Mouse (Mus musculus) gastrocnemius, postnatal 4 days (tissue): ENCODE results near the gene Gmppa. TPM values are rescaled to one million over a fixed set of nuclear protein-coding genes. Genes with fewer than 3 reads are reported as not detected.

Source experiments
- DNase-seq, 2 experiments: peaks; one replicate each; pipeline ENCODE4 v3.0.0; 2021 to 2022; ENCODE audit warnings: low spot score in 2 of 2, mixed read lengths in 2 of 2
- total RNA-seq, 2 experiments: library from RNA; stranded (reverse); gene quantifications; 2 replicates each; pipeline ENCODE4 v1.2.3; 2021

Gene Gmppa
- total RNA-seq, 2 experiments from 2014 or later = 43.5 to 49.3 TPM

DNA sequence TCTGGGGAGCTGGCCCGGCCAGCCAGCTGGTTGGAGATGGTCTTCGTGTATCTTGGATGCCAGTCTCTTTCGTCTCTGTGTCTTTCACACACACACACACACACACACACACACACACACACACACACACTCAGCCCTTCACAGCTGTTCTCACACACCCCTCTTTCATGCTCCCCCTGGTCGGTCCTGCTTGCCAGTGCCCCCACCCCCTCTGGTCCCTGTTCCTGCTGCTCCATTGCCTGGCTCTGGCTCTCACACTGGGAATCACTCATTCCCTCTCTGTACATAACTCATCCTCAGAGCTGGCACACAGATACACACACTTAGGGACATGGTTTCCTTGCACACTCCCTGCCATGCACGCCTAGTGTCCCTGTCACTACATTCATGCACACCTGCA is 16.2 kb downstream of the Gmppa start:
- DNase-seq = no peak

DNA sequence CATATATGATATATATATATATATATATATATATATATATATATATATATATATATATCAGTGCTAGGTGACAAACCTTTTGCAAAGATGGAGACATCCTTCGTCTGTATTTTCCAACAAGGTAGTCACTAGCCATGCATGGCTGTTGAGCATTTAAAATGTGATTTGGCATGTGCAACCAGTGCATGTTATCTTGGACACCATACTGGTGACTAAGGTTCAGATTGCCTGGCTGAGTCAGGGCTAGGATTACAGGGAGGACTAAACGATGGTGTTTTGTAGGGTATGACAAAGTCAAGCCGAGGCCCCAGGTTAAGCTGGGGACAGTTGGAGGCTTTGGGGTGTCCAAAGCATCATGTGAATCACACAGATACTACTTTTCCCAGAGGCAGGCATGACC is 19.7 kb downstream of the Gmppa start:
- DNase-seq = no peak

- no peak for DNase-seq
These were observed 20.2 kb downstream of the Gmppa start for GRCm38 (mm10) chr1:75455948-75456347.

DNA sequence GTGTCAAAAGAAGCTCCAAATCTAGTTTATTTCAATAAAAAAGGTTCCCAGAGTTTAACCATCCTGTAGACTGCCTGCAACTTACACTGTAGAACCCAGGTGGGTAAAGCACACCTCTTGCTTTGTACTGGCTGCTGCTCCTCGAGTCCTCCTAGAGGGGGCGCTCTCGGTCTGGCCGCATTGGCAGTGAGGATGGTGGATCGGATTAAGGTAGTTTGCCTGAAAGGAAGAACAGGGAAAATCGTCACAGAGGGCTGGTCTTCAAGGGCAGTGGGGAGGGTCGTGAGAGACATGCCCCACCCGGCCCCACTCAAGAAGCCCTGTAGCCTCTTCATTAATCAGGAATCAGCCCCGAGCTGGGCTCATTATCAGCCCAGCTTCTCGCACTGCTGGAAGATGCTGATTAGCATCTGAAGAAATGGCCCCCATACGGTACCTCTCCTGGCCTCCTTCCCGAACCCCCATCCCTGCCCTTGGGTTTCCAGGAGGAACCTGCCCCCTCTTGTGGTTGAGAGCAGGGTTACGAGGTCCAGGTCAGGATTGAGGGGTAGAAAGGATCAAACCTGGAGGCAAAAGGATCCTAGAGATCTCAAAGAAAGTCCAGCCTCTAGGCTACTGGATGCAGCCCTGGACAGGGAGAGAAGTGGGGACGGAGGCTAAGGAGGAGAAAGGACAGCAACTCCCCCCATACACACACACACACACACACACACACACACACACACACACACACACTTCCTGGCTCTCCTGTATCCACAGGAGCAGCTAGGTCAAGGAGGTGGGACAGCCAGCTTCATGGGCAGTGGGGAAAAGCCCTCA is 21.2 kb downstream of the Gmppa start:
- DNase-seq = no peak

DNA sequence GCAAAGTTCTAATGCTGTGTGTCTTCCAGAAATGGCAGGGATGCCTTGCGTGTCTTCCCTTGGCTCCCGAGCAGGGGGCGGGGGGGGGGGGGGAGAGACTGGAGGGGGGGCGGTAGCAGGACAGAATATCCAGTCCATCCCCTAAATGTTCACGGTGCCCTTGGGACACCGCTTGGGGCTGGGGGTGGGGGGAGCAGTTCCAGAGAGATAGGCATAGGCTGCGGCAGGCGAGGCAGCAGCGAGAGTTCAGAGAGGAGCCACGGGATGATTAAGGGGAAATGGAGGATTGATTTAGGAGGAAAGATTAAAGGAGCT is 21.9 kb downstream of the Gmppa start:
- no peak for DNase-seq

DNA sequence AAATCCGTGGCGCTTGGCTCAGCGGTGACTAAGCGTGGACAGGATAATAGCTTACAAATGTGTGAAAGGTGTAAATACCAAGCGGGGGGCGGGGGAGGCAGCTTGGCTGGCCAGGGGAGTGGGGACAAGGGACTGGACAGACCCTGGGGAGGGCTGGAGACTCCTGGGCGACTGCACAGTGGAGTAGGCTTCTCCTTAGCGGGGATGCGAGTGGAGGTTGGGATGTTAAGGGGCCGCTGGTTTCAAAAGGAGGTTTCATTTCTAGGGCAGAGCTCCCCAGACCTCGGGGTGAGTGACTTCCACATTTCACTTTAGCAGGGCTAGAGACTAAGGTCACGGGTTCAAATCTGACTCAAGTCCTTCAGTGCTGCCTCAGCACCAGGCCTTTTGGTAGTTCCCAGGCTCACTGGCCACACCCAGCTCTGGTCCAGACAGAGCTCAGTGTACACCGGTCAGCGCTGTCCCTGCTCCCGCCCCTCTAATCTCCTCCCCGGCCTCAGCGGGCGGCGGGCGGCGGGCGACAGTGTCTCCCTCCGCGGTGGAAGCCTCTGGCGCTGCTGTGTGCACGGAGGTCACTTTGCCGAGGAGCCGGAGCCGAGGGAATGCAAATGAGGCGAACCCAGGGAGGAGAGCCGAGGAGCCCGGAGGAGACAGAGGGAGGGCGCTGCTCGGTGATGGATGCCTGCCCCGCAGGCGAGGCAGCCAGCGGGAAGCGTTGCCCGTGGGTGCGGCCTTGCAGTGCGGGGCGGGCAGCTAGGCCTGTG is 22.5 kb downstream of the Gmppa start:
- peak in 1 of 2 experiments; percentile 52 for DNase-seq

- DNase-seq = no peak
These were observed 23.3 kb downstream of the Gmppa start for GRCm38 (mm10) chr1:75458789-75459684.

DNA sequence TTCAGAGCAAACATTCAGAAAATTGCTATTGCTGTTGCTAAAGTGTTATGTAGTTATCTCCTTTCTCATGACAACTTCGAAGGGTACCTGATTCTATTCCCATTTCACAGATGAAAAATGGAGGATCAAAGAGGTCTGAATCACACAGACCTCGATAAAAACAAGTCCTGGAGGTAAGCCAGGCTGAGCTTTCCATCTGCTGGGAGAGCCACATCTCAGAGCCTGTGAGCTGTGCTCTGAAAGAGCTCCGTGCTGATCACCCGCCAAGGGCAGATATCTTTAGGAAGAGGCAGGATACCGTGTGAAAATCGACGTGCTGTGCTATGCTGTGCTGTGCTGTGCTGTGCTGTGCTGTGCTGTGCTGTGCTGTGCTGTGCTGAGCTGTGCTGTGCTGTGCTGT is 24.6 kb downstream of the Gmppa start:
- DNase-seq = no peak

DNA sequence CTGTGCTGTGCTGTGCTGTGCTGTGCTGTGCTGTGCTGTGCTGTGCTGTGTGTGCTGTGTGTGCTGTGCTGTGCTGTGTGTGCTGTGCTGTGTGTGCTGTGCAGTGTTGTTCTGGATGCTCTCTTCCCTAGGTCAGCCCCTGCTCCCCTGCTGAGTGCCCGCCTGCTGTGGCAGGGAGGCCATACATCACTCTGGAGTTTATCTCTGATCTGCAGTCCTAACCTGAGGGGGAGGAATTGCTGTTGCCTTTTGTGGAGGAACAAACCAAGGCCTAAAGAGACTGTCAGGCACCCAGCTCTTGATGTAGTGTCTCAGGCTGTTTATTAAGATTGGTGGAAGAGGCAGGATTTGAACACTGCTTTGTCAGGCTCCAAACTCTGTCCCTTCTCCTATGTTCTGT is 26.9 kb downstream of the Gmppa start:
- DNase-seq = no peak

- no peak for DNase-seq
These were observed 28.0 kb downstream of the Gmppa start for GRCm38 (mm10) chr1:75463652-75464204.

GRCm38 (mm10) chr1:75467215-75467927 is 31.6 kb downstream of the Gmppa start:
- peak; percentile 64 to 80 for DNase-seq

- DNase-seq = no peak
These were observed 33.6 kb downstream of the Gmppa start for GRCm38 (mm10) chr1:75469287-75469825.

- no peak for DNase-seq
These were observed 40.7 kb downstream of the Gmppa start for GRCm38 (mm10) chr1:75476441-75476840.

DNA sequence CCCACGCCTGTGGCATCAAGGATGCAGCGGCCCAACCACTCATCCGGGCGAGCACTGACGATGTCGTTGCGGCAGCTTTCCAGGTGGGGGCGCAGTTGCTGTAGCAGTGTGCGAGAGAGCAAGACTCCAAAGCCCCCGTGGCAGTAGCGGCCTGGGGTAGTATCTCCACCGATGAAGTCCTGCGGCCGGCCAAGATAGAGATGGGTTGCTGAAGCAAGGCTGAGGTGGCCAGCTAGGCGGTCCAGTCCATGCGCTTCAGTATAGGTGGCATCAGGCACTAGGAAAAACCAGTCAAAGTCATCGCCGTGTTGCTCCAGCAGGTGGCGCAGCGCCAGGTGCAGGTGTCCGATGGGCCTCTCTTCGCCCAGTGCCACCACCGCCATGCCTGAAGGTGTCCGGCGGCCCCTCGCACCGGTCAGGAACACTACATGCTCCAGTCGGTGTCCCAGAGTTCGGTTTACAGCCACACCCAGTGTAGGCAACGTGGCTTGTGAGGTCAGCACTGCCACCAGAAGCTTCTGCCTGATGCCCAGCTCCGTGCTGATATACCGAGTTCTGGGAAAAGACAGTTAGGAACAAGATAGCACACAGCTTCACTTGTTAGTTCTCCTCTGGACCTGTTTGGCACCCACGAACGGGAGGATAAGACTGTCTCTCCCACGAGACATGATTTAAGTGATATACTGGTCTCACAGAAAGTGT is 41.7 kb downstream of the Gmppa start:
- peak; percentile 61 to 79 for DNase-seq

DNA sequence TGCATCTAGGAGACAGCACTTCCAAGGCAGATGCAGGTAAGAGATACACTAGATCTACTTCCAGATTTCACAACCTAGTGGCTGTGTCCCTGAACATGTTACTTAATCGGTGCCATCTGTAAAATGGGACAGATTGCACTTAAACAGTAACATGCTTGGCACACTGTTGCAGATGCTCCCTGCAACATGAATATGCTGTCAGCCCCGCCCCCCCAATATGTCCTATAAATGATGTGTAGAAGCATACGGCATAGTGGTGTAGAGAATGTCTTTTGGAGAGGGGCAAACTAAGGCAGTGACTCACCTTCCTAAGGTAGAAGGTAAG is 42.2 kb downstream of the Gmppa start:
- no peak for DNase-seq

DNA sequence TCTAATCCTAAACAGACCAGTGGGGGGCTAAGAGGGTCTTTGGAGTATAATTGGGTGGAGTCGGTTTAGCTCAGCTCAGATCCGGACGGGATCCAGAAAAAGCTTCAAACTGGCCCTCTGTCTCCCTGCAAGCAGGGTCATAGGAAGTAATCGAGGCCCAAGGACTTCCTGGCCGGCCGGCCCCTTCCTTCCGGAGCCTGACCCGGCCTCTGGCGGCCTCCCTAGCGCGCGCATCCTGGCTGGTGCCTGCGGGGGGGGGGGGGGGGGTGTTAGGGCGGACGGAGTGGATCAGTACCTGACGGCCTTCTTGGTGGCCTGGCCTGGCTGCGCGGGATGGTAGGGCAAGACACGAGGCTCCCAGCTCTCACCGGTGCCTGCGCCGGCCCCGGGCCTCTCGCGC is 42.8 kb downstream of the Gmppa start:
- DNase-seq = no peak

- peak; percentile 88 to 95 for DNase-seq
These were observed 43.3 kb downstream of the Gmppa start, which contains the start of the genes Chpf and Tmem198 for GRCm38 (mm10) chr1:75478916-75479634. Chpf (minus strand) TSS chr1:75479307. Tmem198 (plus strand) TSS chr1:75479532.

- DNase-seq = no peak
These were observed 43.9 kb downstream of the Gmppa start for GRCm38 (mm10) chr1:75479635-75479989.

GRCm38 (mm10) chr1:75480036-75480435 is 44.3 kb downstream of the Gmppa start:
- DNase-seq = no peak
